Mouse (Mus musculus) bone marrow macrophage, adult 2 months (primary cell): ENCODE data around the gene Pkn3. TPM values are rescaled to one million over a fixed set of nuclear protein-coding genes. Genes with fewer than 3 reads are reported as not detected.

Experiments used
- H3K27ac ChIP-seq: 2 replicates; pipeline ENCODE4 v1.5.1; 2012; ENCODE audit warnings: low read depth, low read length; ENCODE audit not compliant: insufficient read depth
- H3K4me1 ChIP-seq: 2 replicates; pipeline ENCODE4 v1.6.1; 2012; ENCODE audit warnings: low read length; ENCODE audit not compliant: control insufficient read depth, insufficient read depth
- H3K4me3 ChIP-seq: 2 replicates; pipeline ENCODE4 v1.5.1; 2012; ENCODE audit warnings: mild to moderate bottlenecking, low read length, moderate library complexity; ENCODE audit not compliant: insufficient read depth
- CTCF ChIP-seq: IDR thresholded peaks from 2 replicates; pipeline ENCODE4 v1.5.1; 2012; ENCODE audit warnings: low read depth, mild to moderate bottlenecking, low read length, moderate library complexity
- POLR2A ChIP-seq: IDR thresholded peaks from 2 replicates; pipeline ENCODE4 v1.6.1; 2012; ENCODE audit warnings: mild to moderate bottlenecking, low read depth, low read length, borderline replicate concordance
- polyA plus RNA-seq: library from polyadenylated mRNA; stranded (reverse); fragments of >200 nt; gene quantifications from 2 replicates; pipeline ENCODE4 v1.2.4, GENCODE M21; 2012; ENCODE audit not compliant: missing spikeins, insufficient read depth, insufficient read length

Gene Pkn3
- polyA plus RNA-seq, 1 experiment, result 7.2 TPM

- H3K27ac ChIP-seq, result peak overlapping the region; percentile 90
- H3K4me1 ChIP-seq, result peaks cover 11% of the 10 kb centered on the region
- peak overlapping the region; percentile 80 for H3K4me3 ChIP-seq
- TF ChIP-seq CTCF (no peak), POLR2A (no peak)
Observed at GRCm38 (mm10) chr2:30063235-30063634, 14.2 kb upstream of the Pkn3 start.

GRCm38 (mm10) chr2:30063791-30064190, 13.7 kb upstream of the Pkn3 start:
- Histone ChIP-seq H3K4me1 (peaks cover 15% of the 10 kb centered on the region), H3K27ac (peak overlapping the region; percentile 90), H3K4me3 (peak overlapping the region; percentile 80)
- TF ChIP-seq CTCF (no peak), POLR2A (no peak)

- peaks cover 15% of the 10 kb centered on the region for H3K4me1 ChIP-seq
- TF ChIP-seq POLR2A (no peak), CTCF (no peak)
- H3K27ac ChIP-seq, result peak overlapping the region; percentile 90
- H3K4me3 ChIP-seq, result peak overlapping the region; percentile 80
Observed at GRCm38 (mm10) chr2:30064298-30064697, 13.2 kb upstream of the Pkn3 start.

DNA sequence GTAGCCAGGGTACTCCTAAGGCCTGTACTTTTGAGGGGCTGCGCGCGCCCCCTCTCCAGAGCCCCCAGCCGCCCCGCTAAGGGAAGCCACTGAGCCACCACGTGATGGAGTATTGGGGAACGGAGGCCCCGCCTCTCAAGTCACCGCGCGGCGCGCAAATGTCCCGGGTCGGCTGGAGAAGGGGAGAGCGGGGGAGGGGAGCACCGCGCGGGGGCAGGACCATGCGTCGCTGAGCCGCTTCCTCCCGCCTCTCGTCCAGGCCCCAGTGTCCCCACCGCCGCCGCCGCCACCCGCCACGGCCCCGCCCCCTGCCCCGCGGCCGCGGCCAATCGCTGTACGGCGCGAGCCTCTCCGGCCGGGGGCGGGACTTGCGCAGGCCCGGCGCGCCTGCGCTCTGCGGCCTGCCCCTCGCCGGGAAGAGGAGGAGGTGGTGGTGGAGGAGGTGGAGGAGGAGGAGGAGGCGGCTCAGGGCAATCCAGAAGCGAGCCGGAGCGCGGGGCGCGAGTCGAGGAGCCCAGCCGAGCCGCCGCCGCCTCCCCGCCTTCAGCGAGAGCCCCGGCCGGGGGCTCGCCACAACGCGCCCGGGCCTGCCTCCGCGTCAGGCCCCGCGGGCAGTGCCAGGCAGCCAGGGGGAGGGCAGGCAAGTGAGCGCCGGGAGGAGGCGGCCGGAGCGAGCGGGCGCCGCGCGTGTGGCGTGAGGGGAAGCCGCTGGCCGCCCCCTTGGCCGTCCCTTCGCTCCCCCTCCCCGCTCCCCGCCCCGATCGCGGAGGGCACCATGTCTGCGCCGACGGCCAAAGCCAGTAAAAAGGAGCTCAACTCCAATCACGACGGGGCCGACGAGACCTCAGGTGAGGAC, 11.2 kb upstream of the Pkn3 start:
- H3K4me1 ChIP-seq, result peaks cover 13% of the 10 kb centered on the region
- TF ChIP-seq CTCF (no peak), POLR2A (no peak)
- H3K27ac ChIP-seq, result peak overlapping the region; percentile 95
- H3K4me3 ChIP-seq, result peak overlapping the region; percentile 98

DNA sequence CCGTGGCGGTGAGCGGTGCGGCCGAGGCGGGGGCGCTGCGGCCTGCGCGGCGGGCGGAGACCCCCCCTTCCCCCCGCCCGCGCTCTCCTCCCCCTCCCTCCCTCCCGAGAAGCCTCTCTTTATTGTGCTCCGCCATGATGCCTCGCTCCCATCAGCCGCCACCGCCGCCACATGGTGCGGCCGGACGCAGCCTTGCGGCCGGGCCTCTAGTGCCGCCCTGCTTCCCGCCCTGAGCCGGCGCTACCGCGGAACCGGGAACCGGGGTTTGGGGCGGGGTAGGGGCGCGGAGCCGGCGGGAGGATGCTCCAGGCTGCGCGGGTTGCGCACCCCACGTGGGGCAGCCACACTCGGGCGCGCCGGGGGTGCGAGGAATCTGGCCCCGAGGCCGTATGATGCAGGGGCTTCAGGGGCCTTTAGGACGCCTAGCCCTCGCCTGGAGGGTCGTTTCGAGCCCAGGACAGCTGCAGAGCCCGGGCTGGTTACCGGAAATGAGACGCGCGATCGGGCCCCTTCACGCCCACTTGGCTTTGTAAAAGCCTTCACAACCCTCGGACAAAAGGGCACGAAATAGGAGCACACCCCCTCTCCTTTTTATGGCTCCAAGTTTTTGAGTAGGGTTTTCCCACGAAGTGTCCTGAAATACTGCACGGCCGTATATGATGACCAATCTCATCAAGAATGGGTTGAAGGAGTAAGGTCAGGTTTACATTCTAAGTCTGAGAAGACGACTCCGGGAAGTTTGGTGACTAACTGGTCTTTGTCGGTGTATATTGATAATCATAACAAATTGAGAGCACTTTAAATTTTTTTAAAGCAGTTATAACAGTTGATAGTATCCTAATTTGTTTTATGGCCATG, 10.2 kb upstream of the Pkn3 start:
- peaks cover 11% of the 10 kb centered on the region for H3K4me1 ChIP-seq
- TF ChIP-seq POLR2A, result no peak
- TF ChIP-seq CTCF, result no peak

DNA sequence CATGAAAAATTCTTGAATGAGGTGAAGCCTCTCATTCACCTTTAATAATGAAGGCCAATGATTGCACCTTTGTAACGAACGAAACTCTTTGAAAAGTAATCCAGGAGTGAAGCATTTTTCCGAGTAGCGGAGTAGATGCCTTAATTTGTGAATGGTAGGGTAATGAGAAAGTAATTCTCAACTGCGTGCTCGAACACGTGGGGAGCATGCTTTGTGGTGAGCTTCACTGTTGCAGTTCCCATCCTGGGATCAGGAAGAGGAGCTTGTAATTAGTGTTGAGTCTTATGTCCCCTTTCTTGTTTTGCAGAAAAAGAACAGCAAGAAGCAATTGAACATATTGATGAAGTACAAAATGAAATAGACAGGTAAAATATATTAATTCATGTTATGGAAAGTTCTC, 9.5 kb upstream of the Pkn3 start:
- no peak for TF ChIP-seq CTCF
- no peak for TF ChIP-seq POLR2A

More for the DNA sequence above, 10.2 kb upstream of the Pkn3 start:
- peak overlapping the region; percentile 98 for H3K4me3 ChIP-seq
- H3K27ac ChIP-seq, result peak overlapping the region; percentile 95

GRCm38 (mm10) chr2:30072875-30073274, 4.6 kb upstream of the Pkn3 start:
- Histone ChIP-seq H3K4me1 (peaks cover 8% of the 10 kb centered on the region), H3K27ac (no peak overlapping the region), H3K4me3 (no peak overlapping the region)
- TF ChIP-seq POLR2A, result no peak
- no peak for TF ChIP-seq CTCF

More for the DNA sequence above, 9.5 kb upstream of the Pkn3 start:
- Histone ChIP-seq H3K4me3 (peak overlapping the region; percentile 98), H3K4me1 (peaks cover 11% of the 10 kb centered on the region), H3K27ac (peak overlapping the region; percentile 33)

- Histone ChIP-seq H3K27ac (no peak overlapping the region), H3K4me3 (no peak overlapping the region), H3K4me1 (peaks cover 7% of the 10 kb centered on the region)
- TF ChIP-seq POLR2A (no peak), CTCF (no peak)
Observed at GRCm38 (mm10) chr2:30073285-30073684, 4.2 kb upstream of the Pkn3 start.

DNA sequence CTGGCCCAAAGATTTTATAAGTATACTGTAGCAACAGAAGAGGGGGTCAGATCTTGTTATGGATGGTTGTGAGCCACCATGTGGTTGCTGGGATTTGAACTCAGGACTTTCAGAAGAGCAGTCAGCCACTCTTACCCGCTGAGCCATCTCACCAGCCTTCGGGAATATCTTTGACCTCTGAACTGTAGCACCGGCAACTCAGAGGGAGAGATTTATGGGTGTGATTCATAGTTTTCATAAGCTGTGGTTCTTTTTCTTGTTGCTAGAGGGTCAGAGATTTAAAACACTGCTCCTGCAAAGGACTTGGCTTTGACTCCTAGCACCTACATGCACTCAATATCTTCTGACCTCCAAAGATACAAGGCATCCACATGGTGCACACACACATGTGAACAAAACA, 1.9 kb upstream of the Pkn3 start:
- Histone ChIP-seq H3K4me1 (0 out of 2 replicates have a peak, but pooled peaks cover 3% of the 10 kb centered on the region), H3K4me3 (no peak overlapping the region), H3K27ac (no peak overlapping the region)
- TF ChIP-seq CTCF (no peak), POLR2A (no peak)
